Mouse (Mus musculus): ENCODE measurements around the gene Btg4. TPM values are rescaled to one million over a fixed set of nuclear protein-coding genes. Genes with fewer than 3 reads are reported as not detected.

Gene Btg4
- total RNA-seq (2021) = not detected
- long read RNA-seq, experiment 1 = 0 reads
- long read RNA-seq, experiment 2 = 0 reads

DNA sequence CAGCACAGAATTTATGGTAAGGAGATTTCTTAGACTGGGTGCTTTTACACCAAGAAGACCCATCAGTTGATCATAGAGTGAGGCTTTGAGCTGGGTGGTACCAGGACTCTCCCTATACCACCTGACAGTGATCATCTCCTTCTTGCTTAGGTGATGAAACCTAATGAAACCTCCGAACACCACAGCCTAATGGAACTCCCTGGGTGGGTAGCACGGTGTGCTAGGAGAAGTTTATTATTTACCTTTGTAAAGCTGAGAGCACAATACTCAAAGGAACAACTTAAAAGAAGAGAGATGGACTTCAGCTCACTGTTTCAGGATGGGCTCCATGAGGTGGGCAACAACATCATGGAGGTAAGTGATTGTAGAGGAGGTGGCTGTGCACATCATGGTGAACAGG, at the start of gene Btg4:
Gene Btg4, plus strand, starts transcription at position 301 of the 400 bp plus-strand sequence.
- intact Hi-C loops (cut with DNase I; ENCODE audit: low total_unique reads) = no loop called here
- DNase-seq = no peak

DNA sequence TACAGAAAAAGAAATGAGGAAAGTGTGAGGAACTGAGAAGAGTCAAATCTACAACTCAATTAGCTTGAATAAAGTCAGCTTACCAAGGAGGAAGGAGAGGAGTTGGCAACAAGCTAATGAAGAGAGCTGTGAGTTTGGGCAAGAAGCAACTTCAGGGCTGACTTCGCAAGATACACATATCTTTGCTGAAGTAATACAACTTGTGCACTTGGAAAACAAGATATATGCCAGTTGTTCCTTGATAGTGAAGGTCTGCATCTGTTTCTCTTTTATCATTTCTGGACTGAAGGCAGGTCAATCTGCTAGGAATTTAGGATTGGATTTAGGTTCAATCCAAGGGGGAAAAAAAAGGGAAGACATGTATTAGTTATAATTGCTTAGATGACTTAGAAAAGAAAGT, 47.1 kb upstream of the Btg4 start:
- DNase-seq = no peak
- intact Hi-C loops (cut with DNase I; ENCODE audit: low total_unique reads) = loop anchor here (5.0 kb wide), 1 partner anchor 139 kb away; no protein-coding TSS in a partner anchor

DNA sequence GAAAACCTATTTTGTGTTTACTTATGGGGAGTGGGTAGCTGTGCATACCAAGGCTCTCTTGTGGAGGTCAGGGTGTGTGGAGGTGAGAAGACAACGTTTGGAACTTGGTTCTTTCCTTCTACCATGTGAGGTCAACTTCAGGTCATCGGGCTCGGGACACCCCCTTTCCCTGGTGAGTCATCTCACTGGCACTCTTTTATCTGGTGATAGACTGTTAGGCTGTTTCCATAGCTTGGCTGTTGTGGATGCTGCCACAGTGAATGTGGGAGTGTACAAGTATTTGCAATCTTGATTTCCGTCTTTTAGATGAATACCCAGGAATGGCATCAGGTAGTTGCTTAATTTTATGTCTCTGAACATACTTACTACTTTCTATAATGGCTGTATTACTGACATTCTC, 45.0 kb upstream of the Btg4 start:
- DNase-seq = no peak
- intact Hi-C loops (cut with DNase I; ENCODE audit: low total_unique reads) = no loop called here

DNA sequence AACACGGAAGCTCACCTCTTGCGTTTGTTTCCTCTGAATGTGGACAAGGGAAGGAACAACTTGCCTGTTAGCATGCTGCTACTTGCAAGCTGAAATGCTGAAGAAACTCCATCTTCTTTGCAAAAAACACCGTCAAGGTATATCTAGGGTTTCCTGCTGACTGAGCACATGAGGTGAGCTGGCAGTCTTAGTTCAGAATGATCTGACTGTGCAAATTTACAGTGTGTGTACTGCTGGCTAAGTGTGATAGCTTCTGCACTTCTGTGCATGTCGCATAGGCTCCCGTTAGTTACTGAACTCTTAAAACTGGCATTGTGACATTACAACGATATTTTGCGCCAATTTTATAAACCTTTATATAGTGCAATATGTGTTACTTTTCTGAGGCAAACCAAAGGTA, 41.0 kb upstream of the Btg4 start:
- DNase-seq = no peak
- intact Hi-C loops (cut with DNase I; ENCODE audit: low total_unique reads) = no loop called here

DNA sequence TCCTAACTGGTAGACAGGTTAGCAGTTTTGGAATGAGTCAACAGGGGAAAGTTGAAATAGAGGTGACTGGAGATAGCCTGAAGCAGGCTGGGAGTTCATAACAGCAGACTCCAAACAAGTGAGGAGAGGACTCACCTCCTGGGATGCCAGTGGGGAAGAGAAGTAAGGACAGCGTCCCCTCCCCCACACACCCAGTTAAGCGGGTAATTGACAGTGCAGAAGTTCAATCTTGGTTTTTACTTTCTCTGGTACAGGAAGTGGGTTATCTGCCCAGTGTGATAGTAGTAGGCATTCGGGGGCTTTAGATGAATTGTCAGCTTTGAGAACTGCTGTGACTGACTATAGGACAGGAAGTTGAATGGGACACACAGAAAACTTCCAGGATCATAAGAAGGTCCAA, 40.4 kb upstream of the Btg4 start:
- DNase-seq = no peak
- intact Hi-C loops (cut with DNase I; ENCODE audit: low total_unique reads) = no loop called here

DNA sequence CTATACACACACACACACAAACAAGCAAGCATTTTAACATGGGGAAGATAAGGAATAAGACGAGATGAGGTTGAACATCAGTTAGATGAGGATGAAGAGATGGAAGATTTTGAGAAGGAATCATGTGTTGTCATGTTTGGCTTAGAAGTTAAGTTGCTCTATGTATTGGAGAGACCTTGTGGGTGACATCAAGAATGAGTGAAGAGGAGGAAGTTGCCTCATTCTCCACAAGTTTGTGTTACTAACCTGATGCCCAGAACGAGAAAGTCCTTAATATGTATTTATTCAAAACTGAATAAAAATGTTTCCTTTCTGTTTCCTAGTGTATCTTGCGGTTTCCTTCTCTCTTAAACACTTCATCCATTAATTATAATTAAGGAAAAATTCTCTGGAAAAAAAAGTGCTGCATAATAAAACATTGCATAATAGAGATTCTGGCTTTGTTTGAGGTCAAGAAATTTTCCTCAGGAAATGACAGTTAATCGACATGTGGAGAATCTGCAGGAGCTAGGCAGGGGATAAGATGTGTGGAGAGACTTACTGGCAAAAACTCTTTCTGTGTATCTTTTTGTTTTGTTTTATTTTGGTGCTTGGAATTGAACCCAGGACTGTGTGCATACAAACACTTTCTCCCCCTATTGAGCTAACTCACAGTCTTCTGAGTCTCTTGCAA, 39.4 kb upstream of the Btg4 start:
- DNase-seq = no peak
- intact Hi-C loops (cut with DNase I; ENCODE audit: low total_unique reads) = no loop called here

DNA sequence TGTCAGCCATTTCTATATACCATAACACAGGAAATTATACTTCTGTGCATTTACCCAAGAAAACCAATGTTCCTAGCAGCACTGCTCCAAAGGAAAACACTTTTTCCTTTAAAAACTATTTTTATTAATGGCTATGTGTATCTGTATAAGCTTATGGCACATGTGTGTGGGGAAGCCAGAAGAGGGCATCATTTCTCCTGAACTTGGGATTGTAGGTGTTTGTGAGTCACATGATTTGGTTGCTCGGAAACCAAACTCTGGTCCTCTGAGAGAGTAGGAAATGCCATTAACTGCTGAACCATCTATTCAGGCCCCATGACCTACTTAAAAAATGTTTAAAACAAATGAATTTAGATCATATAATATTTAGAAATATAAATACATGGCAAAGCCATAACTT, 33.7 kb upstream of the Btg4 start:
- intact Hi-C loops (cut with DNase I; ENCODE audit: low total_unique reads) = no loop called here

DNA sequence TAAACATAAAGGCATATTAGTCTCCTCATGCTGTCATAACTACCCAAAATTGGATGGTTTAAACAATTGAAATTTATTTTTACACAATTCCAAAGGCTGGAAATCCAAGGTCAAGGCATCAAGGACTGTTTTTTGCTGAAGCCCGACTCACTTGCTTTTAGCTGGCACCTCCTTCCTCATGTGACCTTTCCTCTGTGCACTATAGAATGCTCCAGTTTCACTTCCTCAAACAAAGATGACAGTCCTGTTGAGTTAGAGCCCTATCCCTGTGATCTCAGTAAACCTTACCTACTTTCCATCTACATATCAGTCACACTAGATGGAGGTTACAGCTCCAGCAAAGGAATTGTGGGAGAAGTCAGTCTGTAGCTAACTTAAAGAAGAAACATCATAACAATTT, 30.6 kb upstream of the Btg4 start:
- no peak for DNase-seq
- intact Hi-C loops (cut with DNase I; ENCODE audit: low total_unique reads) = no loop called here

More for the DNA sequence above, 33.7 kb upstream of the Btg4 start:
- no peak for DNase-seq

DNA sequence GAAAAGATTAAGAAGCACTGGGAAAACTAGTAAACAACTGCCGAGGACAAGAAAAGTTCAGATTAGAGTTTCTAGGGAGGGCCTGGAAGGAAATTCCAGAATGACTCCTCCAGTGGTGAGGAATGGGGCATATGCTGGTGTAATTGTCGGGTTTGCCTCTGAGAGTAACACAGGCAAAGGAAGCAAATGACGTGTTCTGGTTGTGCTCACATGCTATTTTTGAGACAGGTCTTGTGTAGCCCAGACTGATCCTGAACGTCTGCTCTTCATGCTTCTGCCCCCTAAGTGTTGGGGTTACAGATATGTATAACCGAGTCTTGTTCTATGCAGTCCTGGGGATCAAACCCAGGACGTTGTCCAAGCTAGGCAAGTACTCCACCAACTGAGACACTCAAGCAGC, 29.1 kb upstream of the Btg4 start:
- DNase-seq = no peak
- intact Hi-C loops (cut with DNase I; ENCODE audit: low total_unique reads) = no loop called here

DNA sequence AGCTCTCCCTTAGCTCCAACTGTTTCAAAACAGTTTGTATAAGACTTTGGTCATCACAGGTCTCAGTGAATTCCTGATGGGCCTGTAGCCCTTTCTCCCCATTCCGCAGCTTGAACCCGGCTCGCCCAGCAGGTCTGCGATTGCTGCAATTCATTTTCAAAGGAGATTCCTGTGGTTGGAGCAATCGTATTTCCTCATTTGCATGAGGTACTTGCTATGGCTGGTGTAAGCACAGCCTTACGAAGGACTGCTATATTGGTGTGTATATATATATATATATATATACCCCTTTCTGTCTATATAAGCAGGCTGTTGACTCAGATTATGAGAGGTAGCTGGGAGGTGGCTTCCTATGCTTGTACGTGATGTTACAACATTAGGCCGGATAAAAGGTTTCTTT, 28.4 kb upstream of the Btg4 start:
- no peak for DNase-seq
- intact Hi-C loops (cut with DNase I; ENCODE audit: low total_unique reads) = no loop called here

DNA sequence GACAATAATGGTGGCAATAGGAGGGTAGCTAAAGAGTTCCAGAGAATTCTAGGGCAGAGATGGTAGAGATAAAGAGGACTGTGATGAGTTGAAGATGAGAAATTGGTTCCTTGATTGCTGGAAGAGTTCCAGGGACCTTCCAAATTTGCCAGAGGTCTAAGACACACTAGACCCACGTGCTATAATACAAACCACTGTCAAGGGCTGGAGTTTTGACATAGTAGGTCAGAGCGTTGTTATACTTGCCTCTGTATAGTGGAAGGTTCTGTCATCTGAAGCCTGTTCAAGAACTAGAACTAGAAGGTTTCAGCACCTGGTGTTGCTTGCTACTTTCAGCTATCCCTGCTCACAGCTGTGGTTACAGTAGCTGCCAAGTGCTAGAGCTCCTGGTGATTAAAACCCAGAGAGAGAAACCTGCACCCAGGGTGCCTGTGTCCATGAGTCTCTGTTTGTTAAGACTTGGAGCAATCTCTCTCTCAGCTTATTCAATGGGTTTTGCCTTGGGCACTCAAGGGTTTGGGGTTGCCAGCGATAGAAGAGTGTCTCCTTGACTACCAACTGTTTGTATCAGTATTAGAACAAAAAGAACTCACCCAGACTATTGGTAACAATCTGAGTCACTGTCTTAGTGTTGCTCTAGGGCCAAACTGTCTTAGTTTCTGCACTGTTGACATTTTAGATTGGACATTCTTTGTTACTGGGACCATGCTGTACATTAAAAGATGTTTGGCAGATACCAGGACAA, 27.7 kb upstream of the Btg4 start:
- intact Hi-C loops (cut with DNase I; ENCODE audit: low total_unique reads) = no loop called here
- no peak for DNase-seq

DNA sequence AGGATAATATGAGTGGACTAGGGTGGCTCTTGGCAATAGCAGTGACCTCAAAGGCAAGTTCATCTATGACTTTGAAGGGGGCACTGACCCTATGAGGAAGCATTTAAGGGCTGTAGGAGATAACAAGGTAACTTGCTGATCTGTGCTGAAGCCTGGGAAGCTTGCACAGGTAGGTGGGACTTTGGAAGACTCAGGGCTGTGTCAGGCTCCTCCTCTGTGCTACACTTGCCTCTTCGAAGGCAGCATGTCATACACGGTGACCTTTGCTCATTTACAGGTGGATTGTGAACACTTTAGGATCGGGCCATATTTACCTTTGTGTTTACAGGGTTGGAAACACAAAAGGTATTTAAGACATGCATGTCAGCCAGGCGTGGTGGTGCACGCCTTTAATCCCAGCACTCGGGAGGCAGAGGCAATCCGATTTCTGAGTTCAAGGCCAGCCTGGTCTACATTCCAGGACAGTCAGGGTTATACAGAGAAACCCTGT, 19.2 kb upstream of the Btg4 start:
- intact Hi-C loops (cut with DNase I; ENCODE audit: low total_unique reads) = no loop called here
- no peak for DNase-seq

DNA sequence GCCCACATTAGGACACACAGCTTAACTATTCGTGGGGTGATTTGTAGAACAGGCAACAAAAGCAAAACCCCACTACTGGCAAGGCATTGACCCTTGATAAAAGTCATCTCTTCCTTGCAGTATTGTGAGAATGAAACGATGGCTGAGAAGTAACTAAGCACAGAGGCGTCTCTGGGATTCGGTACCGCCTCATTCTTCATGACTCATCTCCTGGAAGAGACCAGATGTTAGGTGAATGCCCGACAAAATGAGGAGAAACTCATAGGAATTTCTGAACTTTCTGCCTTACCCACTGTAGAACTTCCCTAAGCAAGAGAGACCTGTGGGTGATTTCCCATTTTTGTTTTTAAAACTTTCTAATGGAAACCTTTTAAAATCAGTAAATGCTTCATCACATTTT, 18.6 kb upstream of the Btg4 start:
- intact Hi-C loops (cut with DNase I; ENCODE audit: low total_unique reads) = no loop called here
- DNase-seq = no peak

DNA sequence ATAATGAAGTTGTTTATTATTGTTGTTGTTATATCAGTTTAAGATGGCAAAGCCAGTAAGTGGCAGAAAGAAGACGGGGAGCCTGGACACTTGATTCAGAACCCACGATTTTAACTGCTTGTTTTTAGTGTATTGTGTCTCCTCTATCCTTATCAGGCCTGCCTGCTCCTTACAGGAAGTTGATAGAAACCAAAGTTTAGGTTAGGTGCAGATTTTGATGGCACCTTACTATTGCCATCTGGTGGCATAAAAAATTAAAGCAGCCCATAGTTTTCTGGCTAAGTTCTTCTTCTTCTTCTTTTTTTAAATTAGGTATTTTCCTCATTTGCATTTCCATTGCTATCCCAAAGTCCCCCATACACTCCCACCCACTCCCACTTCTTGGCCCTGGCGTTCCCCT, 8.5 kb upstream of the Btg4 start:
- intact Hi-C loops (cut with DNase I; ENCODE audit: low total_unique reads) = no loop called here
- no peak for DNase-seq

DNA sequence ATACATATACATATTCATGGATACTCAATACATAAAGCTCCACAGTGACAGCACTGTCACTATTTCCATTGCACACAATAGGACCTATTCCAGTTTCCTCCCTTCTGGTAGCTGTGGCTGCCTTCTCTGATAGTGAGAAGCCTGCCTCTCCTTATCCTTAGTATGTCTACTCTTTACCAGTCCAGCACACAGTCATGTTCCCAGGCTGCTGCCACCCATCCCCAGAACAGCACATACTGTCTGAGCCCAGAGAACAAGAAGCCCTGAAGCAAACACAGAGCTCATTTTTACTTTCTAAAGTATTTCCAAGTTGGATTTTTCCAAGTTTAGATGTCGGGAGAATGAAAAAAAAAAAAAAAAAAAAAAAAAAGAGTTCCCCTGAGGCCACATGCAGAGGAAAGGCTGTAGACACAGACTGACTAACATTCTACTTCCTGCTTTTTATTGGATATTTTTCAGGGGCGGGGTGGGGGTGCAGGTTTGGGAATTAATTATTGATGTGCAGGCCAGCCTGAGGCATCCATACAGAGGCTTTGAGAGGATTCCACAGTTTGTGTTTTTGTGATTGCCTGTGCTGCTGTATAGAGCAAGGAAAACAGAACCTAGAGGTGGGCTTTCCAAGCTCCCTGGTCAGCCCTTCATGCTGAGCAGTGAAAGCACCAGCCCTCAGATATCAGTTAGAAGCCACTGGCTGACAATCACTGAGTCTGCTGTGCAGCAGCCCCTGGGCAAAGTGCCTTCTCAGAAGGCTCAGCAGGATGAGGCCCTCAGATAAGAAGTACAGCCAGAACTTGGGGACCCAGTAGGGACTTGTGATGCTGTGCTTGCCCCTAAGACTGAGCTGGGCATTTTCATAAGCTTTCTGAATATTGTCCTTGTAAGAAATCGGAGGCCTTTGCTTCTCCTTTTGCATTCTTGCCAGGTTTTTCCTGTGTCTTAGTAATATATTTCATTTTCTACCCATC, 4.1 kb upstream of the Btg4 start:
- intact Hi-C loops (cut with DNase I; ENCODE audit: low total_unique reads) = no loop called here
- no peak for DNase-seq

DNA sequence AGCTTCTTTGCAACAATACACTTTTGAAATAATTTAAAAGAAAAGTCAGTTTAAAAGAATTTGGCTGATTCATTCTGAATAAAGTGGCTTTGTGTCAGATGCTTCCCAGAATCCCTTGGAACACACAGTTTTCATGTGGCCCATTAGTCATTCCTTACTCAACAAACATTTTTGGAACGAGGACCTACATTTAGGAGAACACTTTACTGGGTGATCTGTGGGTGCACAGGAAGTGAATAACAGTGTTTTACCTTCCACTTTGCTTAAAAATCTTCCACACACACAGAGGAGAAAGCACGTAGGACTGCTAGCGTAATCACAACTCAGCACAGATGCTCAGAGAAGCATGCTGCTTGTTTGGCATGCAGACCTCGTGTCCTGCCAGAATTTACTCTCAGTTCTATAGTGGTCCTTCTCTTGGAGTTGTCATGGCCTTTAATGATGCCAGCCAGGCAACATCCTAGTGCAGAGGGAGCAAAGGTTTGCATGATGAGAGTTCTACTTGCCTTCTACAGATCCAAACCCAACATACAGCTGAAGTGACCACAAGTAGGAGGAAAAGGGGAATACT, 1.7 kb upstream of the Btg4 start:
- intact Hi-C loops (cut with DNase I; ENCODE audit: low total_unique reads) = no loop called here
- no peak for DNase-seq

DNA sequence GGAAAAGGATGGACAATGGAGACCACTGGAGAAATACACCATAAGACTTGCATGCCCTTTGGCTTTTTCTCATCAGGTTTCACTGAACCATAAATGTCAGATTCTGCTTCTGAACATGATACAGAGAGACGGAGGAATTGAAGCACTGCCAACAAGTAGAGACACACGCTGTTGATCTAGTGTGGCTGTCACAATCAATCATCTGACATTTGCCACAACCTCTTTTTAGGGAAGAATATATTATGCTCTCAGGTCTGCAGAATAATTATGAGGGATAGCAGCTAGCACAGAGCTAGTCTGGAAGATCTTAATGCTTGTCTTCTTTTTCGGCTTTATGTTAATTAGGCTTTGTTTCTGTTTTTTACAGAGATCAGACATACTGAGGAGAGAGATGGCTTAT, 7.5 kb downstream of the Btg4 start:
- intact Hi-C loops (cut with DNase I; ENCODE audit: low total_unique reads) = no loop called here
- no peak for DNase-seq

DNA sequence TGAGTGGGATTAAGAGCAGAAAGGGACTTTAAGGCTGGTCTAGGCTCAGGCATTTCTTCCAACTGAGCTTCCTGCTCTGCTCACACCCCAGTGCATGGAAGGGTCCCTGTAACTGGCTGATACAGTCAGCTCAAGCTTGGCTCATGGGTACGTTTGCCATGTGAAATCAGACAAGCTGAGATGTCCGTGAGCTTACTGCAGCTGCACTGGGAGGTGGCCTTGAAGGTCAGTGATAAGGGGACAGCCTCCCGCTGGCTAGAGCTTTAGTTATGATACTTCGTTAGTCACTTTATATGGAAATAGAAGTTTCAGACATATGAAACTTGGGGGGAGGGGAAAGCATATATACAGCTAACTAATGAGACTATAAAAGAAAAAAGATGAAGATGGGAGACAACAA, 10.1 kb downstream of the Btg4 start:
- no peak for DNase-seq

DNA sequence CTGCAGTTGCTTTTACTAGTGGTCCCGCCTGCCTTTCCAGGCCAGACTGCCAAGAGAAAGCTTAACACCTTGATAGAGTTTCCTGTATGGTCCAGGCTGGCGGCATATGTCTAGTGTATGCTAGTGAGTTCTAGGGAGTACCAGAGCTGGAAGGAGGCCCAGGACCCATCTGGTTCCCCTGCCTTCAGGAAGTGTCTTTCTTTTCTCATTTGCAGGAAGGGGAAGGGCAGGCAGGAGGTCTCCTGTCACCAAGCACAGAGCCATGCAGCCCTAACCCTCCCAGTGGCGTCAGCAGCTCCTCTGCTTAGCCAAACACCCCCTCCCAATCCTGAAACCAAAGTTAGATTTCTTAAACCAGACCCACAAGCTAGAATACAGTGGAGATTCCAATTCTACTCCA, 15.1 kb downstream of the Btg4 start:
- DNase-seq = peak; percentile 5
- intact Hi-C loops (cut with DNase I; ENCODE audit: low total_unique reads) = no loop called here

More for the DNA sequence above, 10.1 kb downstream of the Btg4 start:
- intact Hi-C loops (cut with DNase I; ENCODE audit: low total_unique reads) = no loop called here

Measured in gastrocnemius, postnatal 14 days (tissue).